Mouse (Mus musculus) neural tube, embryonic 12.5 days (tissue): ENCODE data around the gene Tnpo1. TPM values are rescaled to one million over a fixed set of nuclear protein-coding genes. Genes with fewer than 3 reads are reported as not detected.
"Not testable (repeated sequence)": the region's sequence is repeated elsewhere in the genome, so short reads cannot be mapped to it uniquely, and the experiment has no call there.

ENCODE experiments used
- ATAC-seq: fragments of 200-750 bp; cut with Nextera tagmentation; 2 replicates; pipeline ENCODE4 v1.8.0; 2017; ENCODE audit warnings: low read depth, mild to moderate bottlenecking, moderate TSS enrichment, moderate library complexity; ENCODE audit not compliant: low FRiP score
- H3K27ac ChIP-seq: fragments of 300-500 bp; sonication (generic); 2 replicates; pipeline ENCODE4 v1.5.1; 2016
- H3K27me3 ChIP-seq: fragments of 300-500 bp; sonication (generic); replicated peaks from 2 replicates; pipeline ENCODE4 v1.6.1; 2016; ENCODE audit warnings: mild to moderate bottlenecking
- H3K36me3 ChIP-seq: fragments of 300-500 bp; sonication (generic); 2 replicates; pipeline ENCODE4 v1.6.1; 2016; ENCODE audit warnings: mild to moderate bottlenecking
- H3K4me1 ChIP-seq: fragments of 300-500 bp; sonication (generic); 2 replicates; pipeline ENCODE4 v1.6.1; 2016
- H3K4me2 ChIP-seq: fragments of 300-500 bp; sonication (generic); replicated peaks from 2 replicates; pipeline ENCODE4 v1.6.1; 2016; ENCODE audit warnings: mild to moderate bottlenecking
- H3K4me3 ChIP-seq: fragments of 300-500 bp; sonication (generic); 2 replicates; pipeline ENCODE4 v1.5.1; 2016
- H3K9ac ChIP-seq: fragments of 300-500 bp; sonication (generic); 2 replicates; pipeline ENCODE4 v1.6.1; 2016; ENCODE audit warnings: mild to moderate bottlenecking
- H3K9me3 ChIP-seq: fragments of 300-500 bp; sonication (generic); 2 replicates; pipeline ENCODE4 v1.6.1; 2016; ENCODE audit warnings: mild to moderate bottlenecking
- WGBS: fragments of 180-500 bp; shearing (Covaris S2); methylation state at CpG from one replicate; pipeline ENCODE4 v1.1.7; 2016; 5-methylcytosine and 5-hydroxymethylcytosine counted together
- polyA plus RNA-seq: library from polyadenylated mRNA; unstranded; fragments of >200 nt; fragmentation: Nextera tagmentation; extraction: Ambion mirVana; gene quantifications from 2 replicates; pipeline ENCODE4 v1.2.1, GENCODE M21; 2016

Tnpo1 gene
- polyA plus RNA-seq, 1 experiment from 2014 or later, result 76.4 TPM

GRCm38 (mm10) chr13:98834723-98835122 lies 91.5 kb downstream of the Tnpo1 start:
- Histone ChIP-seq H3K27me3 (no peaks in the 10 kb centered on the region), H3K9me3 (no peaks in the 10 kb centered on the region), H3K9ac (no peak overlapping the region), H3K4me3 (no peak overlapping the region), H3K4me1 (no peaks in the 10 kb centered on the region), H3K27ac (no peak overlapping the region), H3K36me3 (peaks cover 18% of the 10 kb centered on the region), H3K4me2 (no peak overlapping the region)
- WGBS, result 84% methylated on average over 3 of the region's 3 CpGs
- no peak for ATAC-seq

GRCm38 (mm10) chr13:98834199-98834598 lies 92.0 kb downstream of the Tnpo1 start:
- H3K36me3 ChIP-seq, result peaks cover 16% of the 10 kb centered on the region
- ATAC-seq, result no peak
- 63% methylated on average over 1 of the region's 1 CpGs for WGBS
- no peak overlapping the region for H3K9ac ChIP-seq
- H3K27me3 ChIP-seq, result no peaks in the 10 kb centered on the region
- no peak overlapping the region for H3K4me2 ChIP-seq
- no peaks in the 10 kb centered on the region for H3K4me1 ChIP-seq
- no peak overlapping the region for H3K27ac ChIP-seq
- H3K4me3 ChIP-seq, result no peak overlapping the region
- no peaks in the 10 kb centered on the region for H3K9me3 ChIP-seq

- ATAC-seq, result no peak
- WGBS, result 83% methylated on average over 10 of the region's 10 CpGs
- H3K4me3 ChIP-seq, result no peak overlapping the region
Measured at GRCm38 (mm10) chr13:98832451-98833450, 93.4 kb downstream of the Tnpo1 start.

GRCm38 (mm10) chr13:98829026-98829425 lies 97.2 kb downstream of the Tnpo1 start:
- not testable (repeated sequence) for H3K27ac ChIP-seq, ATAC-seq, H3K9ac ChIP-seq, H3K4me1 ChIP-seq, H3K4me3 ChIP-seq, H3K36me3 ChIP-seq, H3K27me3 ChIP-seq, H3K9me3 ChIP-seq, H3K4me2 ChIP-seq
- 94% methylated on average over 6 of the region's 6 CpGs for WGBS

More at GRCm38 (mm10) chr13:98832451-98833450, 93.4 kb downstream of the Tnpo1 start:
- peaks cover 8% of the 10 kb centered on the region; the same call in 1 of the 2 replicates for H3K36me3 ChIP-seq
- H3K9ac ChIP-seq, result no peak overlapping the region
- H3K9me3 ChIP-seq, result no peaks in the 10 kb centered on the region
- no peak overlapping the region for H3K27ac ChIP-seq
- H3K27me3 ChIP-seq, result no peaks in the 10 kb centered on the region
- H3K4me1 ChIP-seq, result no peaks in the 10 kb centered on the region
- no peak overlapping the region for H3K4me2 ChIP-seq

GRCm38 (mm10) chr13:98825574-98825973 lies 100.6 kb downstream of the Tnpo1 start:
- ATAC-seq, result no peak
- 86% methylated on average over 4 of the region's 4 CpGs for WGBS
- Histone ChIP-seq H3K9ac (no peak overlapping the region), H3K4me1 (no peaks in the 10 kb centered on the region), H3K27me3 (no peaks in the 10 kb centered on the region), H3K4me2 (no peak overlapping the region), H3K9me3 (no peaks in the 10 kb centered on the region), H3K36me3 (no peaks in the 10 kb centered on the region), H3K4me3 (no peak overlapping the region), H3K27ac (no peak overlapping the region)

GRCm38 (mm10) chr13:98819094-98819493 lies 107.1 kb downstream of the Tnpo1 start:
- WGBS, result 82% methylated on average over 2 of the region's 2 CpGs
- no peaks in the 10 kb centered on the region for H3K9me3 ChIP-seq
- H3K27ac ChIP-seq, result no peak overlapping the region
- no peak for ATAC-seq
- no peaks in the 10 kb centered on the region for H3K27me3 ChIP-seq
- H3K4me3 ChIP-seq, result no peak overlapping the region
- H3K4me1 ChIP-seq, result 0 out of 2 replicates have a peak, but pooled peaks cover 4% of the 10 kb centered on the region
- H3K9ac ChIP-seq, result no peak overlapping the region
- no peaks in the 10 kb centered on the region for H3K36me3 ChIP-seq
- H3K4me2 ChIP-seq, result no peak overlapping the region

GRCm38 (mm10) chr13:98818205-98818604 lies 108.0 kb downstream of the Tnpo1 start:
- H3K9ac ChIP-seq, result no peak overlapping the region
- H3K4me2 ChIP-seq, result no peak overlapping the region
- no peak overlapping the region for H3K4me3 ChIP-seq
- 0 out of 2 replicates have a peak, but pooled peaks cover 4% of the 10 kb centered on the region for H3K4me1 ChIP-seq
- no peaks in the 10 kb centered on the region for H3K9me3 ChIP-seq
- 43% methylated on average over 4 of the region's 4 CpGs for WGBS
- ATAC-seq, result no peak
- no peaks in the 10 kb centered on the region for H3K36me3 ChIP-seq
- no peaks in the 10 kb centered on the region for H3K27me3 ChIP-seq
- H3K27ac ChIP-seq, result no peak overlapping the region

- no peak for ATAC-seq
- no peaks in the 10 kb centered on the region for H3K36me3 ChIP-seq
- H3K9me3 ChIP-seq, result no peaks in the 10 kb centered on the region
- H3K4me2 ChIP-seq, result no peak overlapping the region
- no peak overlapping the region for H3K4me3 ChIP-seq
- H3K9ac ChIP-seq, result no peak overlapping the region
- no peak overlapping the region for H3K27ac ChIP-seq
- 35% methylated on average over 4 of the region's 4 CpGs for WGBS
- H3K4me1 ChIP-seq, result 0 out of 2 replicates have a peak, but pooled peaks cover 4% of the 10 kb centered on the region
- H3K27me3 ChIP-seq, result no peaks in the 10 kb centered on the region
Measured at GRCm38 (mm10) chr13:98817766-98818165, 108.4 kb downstream of the Tnpo1 start.

- ATAC-seq, H3K4me2 ChIP-seq, H3K9me3 ChIP-seq, H3K27ac ChIP-seq, H3K4me3 ChIP-seq, H3K27me3 ChIP-seq, H3K9ac ChIP-seq, H3K4me1 ChIP-seq, H3K36me3 ChIP-seq: not testable (repeated sequence)
- WGBS, result 84% methylated on average over 4 of the region's 4 CpGs
Measured at GRCm38 (mm10) chr13:98816981-98817660, 109.1 kb downstream of the Tnpo1 start.

GRCm38 (mm10) chr13:98816571-98816970 lies 109.6 kb downstream of the Tnpo1 start:
- H3K4me1 ChIP-seq, result 0 out of 2 replicates have a peak, but pooled peaks cover 7% of the 10 kb centered on the region
- H3K4me3 ChIP-seq, result no peak overlapping the region
- no peaks in the 10 kb centered on the region for H3K27me3 ChIP-seq
- H3K9me3 ChIP-seq, result no peaks in the 10 kb centered on the region
- H3K4me2 ChIP-seq, result no peak overlapping the region
- no peaks in the 10 kb centered on the region for H3K36me3 ChIP-seq
- no peak overlapping the region for H3K27ac ChIP-seq
- H3K9ac ChIP-seq, result no peak overlapping the region
- WGBS, result 87% methylated on average over 9 of the region's 9 CpGs
- no peak for ATAC-seq

GRCm38 (mm10) chr13:98815147-98815785 lies 110.9 kb downstream of the Tnpo1 start, which contains the start of gene Fcho2:
Gene Fcho2 (minus strand): TSS chr13:98815449.
- Histone ChIP-seq H3K9ac (peak within 1 kb of the TSS; percentile 97), H3K4me3 (peak within 1 kb of the TSS; percentile 93), H3K27ac (peak within 1 kb of the TSS; percentile 91), H3K27me3 (no peaks in the 10 kb centered on the region), H3K4me2 (peak within 1 kb of the TSS; percentile 60), H3K36me3 (no peaks in the 10 kb centered on the region), H3K9me3 (no peaks in the 10 kb centered on the region), H3K4me1 (0 out of 2 replicates have a peak, but pooled peaks cover 7% of the 10 kb centered on the region)
- WGBS, result under 1% methylated on average over 60 of the region's 61 CpGs
- peak; percentile 96 for ATAC-seq
